Mouse (Mus musculus) stomach, postnatal 0 days (tissue): ENCODE measurements around the gene Pknox2. TPM values are rescaled to one million over a fixed set of nuclear protein-coding genes. Genes with fewer than 3 reads are reported as not detected.

ENCODE experiments used
- ATAC-seq: fragments of 200-750 bp; cut with Nextera tagmentation; 2 replicates; pipeline ENCODE4 v1.8.0; 2017; ENCODE audit not compliant: low FRiP score, low TSS enrichment
- DNase-seq: peaks from one replicate; pipeline ENCODE4 v3.0.0-alpha.2; 2016; ENCODE audit warnings: low spot score
- H3K27ac ChIP-seq: fragments of 300-500 bp; sonication (generic); replicated peaks from 2 replicates; pipeline ENCODE4 v1.5.1; 2014; ENCODE audit warnings: mild to moderate bottlenecking, control low read depth
- H3K27me3 ChIP-seq: fragments of 300-500 bp; sonication (generic); 2 replicates; pipeline ENCODE4 v1.6.1; 2014; ENCODE audit warnings: low read length; ENCODE audit not compliant: control insufficient read depth, insufficient read depth
- H3K36me3 ChIP-seq: fragments of 300-500 bp; sonication (generic); 2 replicates; pipeline ENCODE4 v1.6.1; 2014; ENCODE audit warnings: low read length, mixed read lengths; ENCODE audit not compliant: control insufficient read depth, insufficient read depth
- H3K4me1 ChIP-seq: fragments of 300-500 bp; sonication (generic); replicated peaks from 2 replicates; pipeline ENCODE4 v1.6.1; 2014; ENCODE audit warnings: antibody characterized with exemption; ENCODE audit not compliant: control insufficient read depth, insufficient read depth
- H3K4me2 ChIP-seq: fragments of 300-500 bp; sonication (generic); replicated peaks from 2 replicates; pipeline ENCODE4 v1.6.1; 2014; ENCODE audit warnings: low read depth, mild to moderate bottlenecking, control low read depth, moderate library complexity
- H3K4me3 ChIP-seq: fragments of 300-500 bp; sonication (generic); 2 replicates; pipeline ENCODE4 v1.5.1; 2014; ENCODE audit warnings: low read depth, low read length, control low read depth
- H3K9ac ChIP-seq: fragments of 300-500 bp; sonication (generic); 2 replicates; pipeline ENCODE4 v1.6.1; 2014; ENCODE audit warnings: mild to moderate bottlenecking, low read length, control low read depth, mixed read lengths
- H3K9me3 ChIP-seq: fragments of 300-500 bp; sonication (generic); 2 replicates; pipeline ENCODE4 v1.6.1; 2016; ENCODE audit warnings: low read length; ENCODE audit not compliant: control insufficient read depth
- CTCF ChIP-seq: IDR thresholded peaks from 2 replicates; pipeline ENCODE4 v1.5.1; 2016; ENCODE audit warnings: antibody characterized with exemption, low read depth, mild to moderate bottlenecking, moderate library complexity
- EP300 ChIP-seq: optimal IDR thresholded peaks from 2 replicates; pipeline ENCODE3; 2016; ENCODE audit warnings: antibody characterized with exemption
- WGBS: fragments of 180-500 bp; shearing (Covaris S2); extraction: QIAGEN DNeasy Blood & Tissue Kit; methylation state at CpG from one replicate; pipeline ENCODE4 v1.1.7; 2014; 5-methylcytosine and 5-hydroxymethylcytosine counted together
- polyA plus RNA-seq: library from polyadenylated mRNA; unstranded; fragments of >200 nt; fragmentation: Nextera tagmentation; extraction: Ambion mirVana; gene quantifications from 2 replicates; pipeline ENCODE4 v1.2.1, GENCODE M21; 2015

Gene Pknox2
- polyA plus RNA-seq, 1 experiment from 2014 or later = 2.4 TPM

GRCm38 (mm10) chr9:36916915-36917314, 230.3 kb downstream of the Pknox2 start:
- peak overlapping the region; percentile 15; the same call in 1 of the 2 replicates for H3K4me2 ChIP-seq
- DNase-seq = peak; percentile 29

GRCm38 (mm10) chr9:36916362-36916761, 230.8 kb downstream of the Pknox2 start:
- Histone ChIP-seq H3K4me1 (no peaks in the 10 kb centered on the region), H3K36me3 (no peaks in the 10 kb centered on the region), H3K4me2 (peak overlapping the region; percentile 15), H3K9me3 (no peaks in the 10 kb centered on the region), H3K27me3 (no peaks in the 10 kb centered on the region), H3K4me3 (no peak overlapping the region), H3K27ac (peak overlapping the region; percentile 83), H3K9ac (0 out of 2 replicates have a peak overlapping the region, but pooled peaks have one; percentile 27)
- ATAC-seq (peak; percentile 39), DNase-seq (peak; percentile 75)
- TF ChIP-seq CTCF (peak; percentile 98), EP300 (no peak)
- 7% methylated on average over 6 of the region's 6 CpGs for WGBS

More at GRCm38 (mm10) chr9:36916915-36917314, 230.3 kb downstream of the Pknox2 start:
- H3K9ac ChIP-seq = no peak overlapping the region
- no peak overlapping the region for H3K4me3 ChIP-seq
- no peaks in the 10 kb centered on the region for H3K9me3 ChIP-seq
- no peaks in the 10 kb centered on the region for H3K36me3 ChIP-seq
- no peaks in the 10 kb centered on the region for H3K4me1 ChIP-seq
- peak overlapping the region; percentile 83 for H3K27ac ChIP-seq
- TF ChIP-seq CTCF = no peak
- TF ChIP-seq EP300 = no peak
- peak; percentile 87 for ATAC-seq
- WGBS = 36% methylated on average over 5 of the region's 5 CpGs
- H3K27me3 ChIP-seq = no peaks in the 10 kb centered on the region

DNA sequence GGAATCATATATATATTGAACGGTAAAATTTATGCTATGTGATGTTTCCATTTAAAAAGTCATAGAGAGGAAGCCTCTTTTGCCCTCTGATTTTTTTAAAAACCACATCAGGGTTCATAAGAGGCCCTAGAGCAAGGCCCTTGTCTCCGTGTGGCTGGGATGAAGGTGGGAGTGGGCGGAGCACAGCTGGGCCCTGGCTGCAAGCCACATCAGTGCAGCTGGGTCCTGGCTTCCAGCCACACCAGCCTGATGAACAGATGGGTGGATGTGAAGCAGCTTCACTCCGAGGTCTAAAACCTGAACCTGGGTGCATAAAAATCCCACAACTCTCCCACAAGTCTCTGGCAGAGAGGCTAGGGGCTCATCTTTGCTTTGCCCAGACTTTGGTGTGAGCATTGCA, 241.8 kb downstream of the Pknox2 start:
- TF ChIP-seq EP300 (no peak), CTCF (no peak)
- Histone ChIP-seq H3K27ac (no peak overlapping the region), H3K9me3 (no peaks in the 10 kb centered on the region), H3K36me3 (no peaks in the 10 kb centered on the region), H3K9ac (no peak overlapping the region), H3K4me3 (no peak overlapping the region), H3K4me1 (no peaks in the 10 kb centered on the region), H3K4me2 (no peak overlapping the region), H3K27me3 (no peaks in the 10 kb centered on the region)
- WGBS = 45% methylated on average over 4 of the region's 4 CpGs
- ATAC-seq (no peak), DNase-seq (no peak)

DNA sequence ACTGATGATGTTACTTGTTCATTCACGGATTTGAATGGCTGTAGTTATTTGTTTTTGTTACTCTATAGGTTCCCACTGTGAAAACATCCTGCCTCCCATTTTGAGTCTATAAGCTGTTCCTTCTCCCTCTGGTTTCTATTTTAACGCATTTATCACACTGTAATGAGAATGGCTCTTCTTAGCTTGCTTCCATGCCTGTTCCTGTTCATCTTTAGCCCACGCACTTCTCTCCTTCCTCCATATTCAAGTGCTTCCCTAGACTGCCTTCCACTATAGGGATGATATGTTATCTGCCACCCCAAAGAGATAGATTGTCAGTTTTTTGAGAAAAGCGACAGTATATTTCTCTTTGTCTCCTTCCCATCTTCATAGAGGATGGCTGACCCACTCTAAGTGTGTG, 246.7 kb downstream of the Pknox2 start:
- 82% methylated on average over 4 of the region's 4 CpGs for WGBS
- no peak for DNase-seq
- no peaks in the 10 kb centered on the region for H3K36me3 ChIP-seq

GRCm38 (mm10) chr9:36898560-36898959, 248.6 kb downstream of the Pknox2 start:
- WGBS = 84% methylated on average over 3 of the region's 3 CpGs
- Histone ChIP-seq H3K4me2 (no peak overlapping the region), H3K36me3 (no peaks in the 10 kb centered on the region), H3K27ac (no peak overlapping the region), H3K9ac (no peak overlapping the region), H3K9me3 (no peaks in the 10 kb centered on the region), H3K4me3 (no peak overlapping the region), H3K27me3 (no peaks in the 10 kb centered on the region), H3K4me1 (no peaks in the 10 kb centered on the region)
- no peak for DNase-seq
- no peak for TF ChIP-seq CTCF
- TF ChIP-seq EP300 = no peak
- no peak for ATAC-seq

More for the DNA sequence above, 246.7 kb downstream of the Pknox2 start:
- no peak overlapping the region for H3K4me2 ChIP-seq
- TF ChIP-seq EP300 = no peak
- TF ChIP-seq CTCF = no peak
- H3K4me1 ChIP-seq = no peaks in the 10 kb centered on the region
- no peak for ATAC-seq
- H3K9me3 ChIP-seq = no peaks in the 10 kb centered on the region
- no peak overlapping the region for H3K4me3 ChIP-seq
- no peaks in the 10 kb centered on the region for H3K27me3 ChIP-seq
- no peak overlapping the region for H3K9ac ChIP-seq
- H3K27ac ChIP-seq = no peak overlapping the region

DNA sequence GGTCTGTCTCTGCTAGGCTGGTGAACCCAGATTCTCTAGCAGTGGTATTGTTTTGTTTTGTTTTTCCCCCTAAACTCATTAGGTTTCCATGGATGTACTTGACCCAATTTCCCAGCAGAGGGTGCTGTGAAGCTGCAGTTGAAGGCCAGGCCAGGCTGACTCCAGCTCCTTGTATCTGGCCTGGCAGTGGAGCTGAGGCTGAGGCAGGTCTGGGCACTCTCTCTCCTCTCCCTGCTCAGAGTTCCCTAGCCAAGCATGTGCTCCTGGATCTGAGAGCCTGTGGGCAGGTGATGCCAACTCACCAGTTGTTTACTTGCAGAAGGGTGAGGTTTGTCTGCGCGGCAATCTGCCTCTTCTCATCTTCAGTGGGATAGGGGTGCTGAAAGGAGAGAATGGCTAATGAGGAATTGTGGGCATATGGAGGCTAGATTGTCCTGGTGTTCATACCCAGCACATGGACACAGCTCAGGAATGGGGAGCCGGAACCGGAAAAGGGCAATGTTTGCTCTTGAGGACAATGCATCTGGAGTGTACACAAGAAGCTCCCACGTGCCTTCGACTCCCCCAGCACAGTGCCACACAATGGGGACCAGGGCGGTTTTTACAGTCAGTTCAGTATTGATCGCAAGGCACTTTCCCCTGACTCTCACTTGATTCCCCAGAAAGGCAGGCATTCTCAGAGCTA, 252.1 kb downstream of the Pknox2 start:
- Histone ChIP-seq H3K27ac (no peak overlapping the region), H3K36me3 (no peaks in the 10 kb centered on the region), H3K4me3 (no peak overlapping the region), H3K4me2 (no peak overlapping the region), H3K9ac (no peak overlapping the region), H3K4me1 (no peaks in the 10 kb centered on the region), H3K27me3 (no peaks in the 10 kb centered on the region), H3K9me3 (no peaks in the 10 kb centered on the region)
- DNase-seq (peak; percentile 51), ATAC-seq (0 out of 2 replicates have a peak, but pooled peaks have one; percentile 45)
- no peak for TF ChIP-seq EP300
- TF ChIP-seq CTCF = peak; percentile 84
- WGBS = 60% methylated on average over 8 of the region's 8 CpGs
